Mouse (Mus musculus) G1E (cell line): ENCODE data around the gene Sox5.

Experiments
- CTCF ChIP-seq: IDR thresholded peaks from 2 replicates; pipeline ENCODE4 v1.5.1; 2012; ENCODE audit warnings: low read depth, low read length, inconsistent platforms, mixed read lengths
- GATA1 ChIP-seq: IDR thresholded peaks from 2 replicates; pipeline ENCODE4 v1.6.1; 2012; ENCODE audit warnings: borderline replicate concordance, low read length, inconsistent platforms, mixed read lengths
- POLR2AphosphoS5 ChIP-seq: IDR thresholded peaks from 2 replicates; pipeline ENCODE4 v1.6.1; 2012; ENCODE audit warnings: low read depth, low read length, inconsistent platforms; ENCODE audit not compliant: insufficient replicate concordance

DNA sequence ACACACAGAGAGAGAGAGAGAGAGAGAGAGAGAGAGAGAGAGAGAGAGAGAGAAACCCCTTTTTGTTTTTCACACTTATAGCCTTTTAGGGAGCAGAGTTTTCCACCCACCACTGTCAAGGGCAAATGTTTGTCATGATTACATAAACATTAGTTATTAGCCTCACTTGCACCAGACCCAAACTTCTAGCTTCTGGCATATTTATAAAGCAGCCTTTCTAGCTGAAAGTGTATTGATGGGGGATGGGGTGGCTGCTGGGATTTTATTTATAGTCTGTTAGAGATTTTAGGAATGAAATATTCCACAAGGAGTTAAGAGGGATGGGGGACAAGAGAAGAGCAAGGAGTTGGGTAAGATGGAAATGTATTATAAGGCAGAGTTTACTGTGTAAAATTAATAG lies 27.4 kb downstream of the Sox5 start:
- TF ChIP-seq CTCF (no peak), POLR2AphosphoS5 (no peak), GATA1 (no peak)
